Mouse (Mus musculus) MEL (cell line): ENCODE measurements around the gene Eef1akmt2.

ENCODE experiments used
- CHD2 ChIP-seq: IDR thresholded peaks from 2 replicates; pipeline ENCODE4 v1.6.1; 2011; ENCODE audit warnings: low read length, improper control_type of control experiment
- CTCF ChIP-seq, 3 experiments: IDR thresholded peaks in 2 of 3; conservative IDR thresholded peaks in 1 of 3; 2 replicates each; pipeline ENCODE4 v1.5.1; 2011 to 2012; ENCODE audit warnings: low read length in 3 of 3, low read depth in 2 of 3, mild to moderate bottlenecking in 2 of 3, improper control_type of control experiment in 1 of 3, inconsistent platforms in 1 of 3, mixed read lengths in 1 of 3, moderate library complexity in 1 of 3; ENCODE audit not compliant: control insufficient read depth in 1 of 3, insufficient read depth in 1 of 3, poor library complexity in 1 of 3, severe bottlenecking in 1 of 3
- ELF1 ChIP-seq: IDR thresholded peaks from 2 replicates; pipeline ENCODE4 v1.6.1; 2014; ENCODE audit warnings: low read depth, mild to moderate bottlenecking, inconsistent platforms, low read length, improper control_type of control experiment, moderate library complexity
- EP300 ChIP-seq, 2 experiments: IDR thresholded peaks; 2 replicates each; pipeline ENCODE4 v1.6.1; 2011; ENCODE audit warnings: improper control_type of control experiment in 2 of 2, low read length in 2 of 2, low read depth in 1 of 2, mild to moderate bottlenecking in 1 of 2
- GABPA ChIP-seq: IDR thresholded peaks from 2 replicates; pipeline ENCODE4 v1.6.1; 2012; ENCODE audit warnings: low read depth, mild to moderate bottlenecking, inconsistent platforms, low read length, improper control_type of control experiment, moderate library complexity
- GATA1 ChIP-seq: IDR thresholded peaks from 2 replicates; pipeline ENCODE4 v1.6.1; 2011; ENCODE audit warnings: low read depth, low read length, improper control_type of control experiment
- POLR2AphosphoS2 ChIP-seq: IDR thresholded peaks from 2 replicates; pipeline ENCODE4 v1.6.1; 2011; ENCODE audit warnings: low read length, improper control_type of control experiment
- SIN3A ChIP-seq: IDR thresholded peaks from 2 replicates; pipeline ENCODE4 v1.6.1; 2012; ENCODE audit warnings: low read length, improper control_type of control experiment, inconsistent platforms
- TAL1 ChIP-seq: IDR thresholded peaks from 2 replicates; pipeline ENCODE4 v1.6.1; 2012; ENCODE audit warnings: mild to moderate bottlenecking, inconsistent platforms, low read length, moderate library complexity, mixed read lengths
- USF1 ChIP-seq: IDR thresholded peaks from 2 replicates; pipeline ENCODE4 v1.6.1; 2014; ENCODE audit warnings: low read depth, mild to moderate bottlenecking, inconsistent platforms, low read length, improper control_type of control experiment, moderate library complexity
- ZNF384 ChIP-seq: IDR thresholded peaks from 2 replicates; pipeline ENCODE4 v1.6.1; 2012; ENCODE audit warnings: low read depth, mild to moderate bottlenecking, inconsistent platforms, low read length, improper control_type of control experiment

DNA sequence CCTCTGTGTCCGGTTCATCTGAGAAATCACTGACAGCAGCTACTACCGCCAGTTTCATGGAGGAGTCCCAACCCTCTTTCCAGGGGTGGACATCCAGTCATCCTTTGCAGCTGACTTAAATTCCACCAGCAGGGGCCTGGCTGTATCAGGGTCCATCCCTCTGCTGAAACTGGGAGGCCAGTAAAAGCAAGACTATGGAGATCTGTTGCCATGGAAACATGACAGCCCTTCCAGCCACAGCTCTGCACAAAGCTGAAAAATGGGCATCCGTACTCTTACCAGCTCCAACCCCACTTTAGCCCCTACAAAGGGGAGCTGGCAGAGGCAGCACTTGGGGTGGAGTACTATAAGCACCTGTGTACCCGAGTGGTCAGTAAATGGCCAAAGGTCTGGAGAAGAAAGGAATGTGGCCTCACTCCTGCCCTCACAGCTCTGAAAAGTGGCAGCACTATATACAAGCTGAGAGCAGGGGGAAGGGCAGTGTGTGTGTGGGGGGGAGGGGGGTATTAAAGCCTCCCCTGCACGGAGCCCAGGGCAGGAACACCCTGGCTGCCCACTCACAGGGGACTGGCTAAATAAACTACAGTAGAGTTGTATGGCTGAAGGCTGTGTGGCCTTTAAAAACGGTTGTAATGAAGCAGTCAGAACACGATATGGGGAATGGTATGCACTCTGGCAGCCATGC, 71.2 kb downstream of the Eef1akmt2 start:
- TF ChIP-seq CHD2: no peak
- TF ChIP-seq GATA1: no peak
- no peak for TF ChIP-seq ELF1
- no peak for TF ChIP-seq TAL1
- no peak for TF ChIP-seq CTCF (IDR thresholded peaks at IDR 0.05 in 2 of 3, conservative IDR thresholded peaks at IDR 0.05 in 1 of 3; ENCODE audit: control insufficient read depth in 1 of 3, insufficient read depth in 1 of 3, low read depth in 2 of 3, low read length in 3 of 3, poor library complexity in 1 of 3, severe bottlenecking in 1 of 3)
- no peak for TF ChIP-seq GABPA
- no peak for TF ChIP-seq ZNF384
- no peak for TF ChIP-seq POLR2AphosphoS2
- TF ChIP-seq USF1: no peak
- no peak for TF ChIP-seq EP300 (IDR thresholded peaks at IDR 0.05; ENCODE audit: low read depth in 1 of 2, low read length in 2 of 2)
- TF ChIP-seq SIN3A: no peak
